Mouse (Mus musculus) CD4-positive, CD25-positive, alpha-beta regulatory T cell, adult 4 months (primary cell): ENCODE results near the gene Pibf1. TPM values are rescaled to one million over a fixed set of nuclear protein-coding genes. Genes with fewer than 3 reads are reported as not detected.

ENCODE experiments used
- ATAC-seq: one replicate; pipeline ENCODE4 v1.8.0; 2017
- polyA plus RNA-seq, 2 experiments: library from polyadenylated mRNA; unstranded; fragments of 100-300 nt; shearing (Covaris generic); gene quantifications; one replicate each; pipeline ENCODE4 v1.2.1; 2017

The Pibf1 gene
- polyA plus RNA-seq, 2 experiments from 2014 or later, result 28.1 to 30.4 TPM

DNA sequence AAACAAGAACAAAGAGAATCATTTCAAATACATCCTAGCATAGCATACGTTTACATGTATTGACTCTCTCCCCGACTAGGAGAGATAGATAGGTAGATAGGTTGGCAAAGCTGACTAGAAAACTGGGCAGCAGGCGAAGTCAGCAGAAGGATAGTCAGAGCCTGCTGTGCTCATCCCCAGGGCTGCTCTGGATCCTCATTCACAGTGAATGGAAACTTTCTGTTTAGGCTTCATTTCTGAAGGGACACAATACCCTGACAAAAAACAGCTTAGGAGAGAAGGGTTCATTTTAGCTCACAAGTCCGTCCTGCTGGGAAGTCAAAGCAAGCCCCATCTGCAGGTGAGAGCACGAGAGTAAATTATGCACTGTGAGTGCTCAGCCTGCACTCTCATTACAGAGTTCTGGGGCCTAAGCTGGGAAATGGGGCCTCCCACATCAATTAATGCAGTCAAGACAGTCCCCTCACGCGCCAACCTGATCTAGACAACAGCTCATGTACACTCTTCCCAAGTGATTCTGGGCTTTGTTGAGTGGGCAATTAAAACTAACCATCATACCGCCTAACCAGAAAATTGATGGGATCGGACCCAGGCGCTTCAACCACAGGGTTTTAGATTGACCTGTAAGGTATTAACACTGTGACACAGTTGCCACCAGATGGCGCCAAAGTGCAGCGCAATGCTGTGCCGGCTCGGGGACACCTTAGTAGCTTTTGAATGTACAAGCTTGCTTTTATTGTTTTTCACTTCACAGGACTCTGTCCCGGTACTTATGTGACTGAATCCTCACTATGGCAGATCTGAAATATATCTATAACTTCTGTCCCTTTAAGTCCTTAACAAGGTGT is 42.8 kb downstream of the Pibf1 start:
- ATAC-seq, result peak; percentile 91

DNA sequence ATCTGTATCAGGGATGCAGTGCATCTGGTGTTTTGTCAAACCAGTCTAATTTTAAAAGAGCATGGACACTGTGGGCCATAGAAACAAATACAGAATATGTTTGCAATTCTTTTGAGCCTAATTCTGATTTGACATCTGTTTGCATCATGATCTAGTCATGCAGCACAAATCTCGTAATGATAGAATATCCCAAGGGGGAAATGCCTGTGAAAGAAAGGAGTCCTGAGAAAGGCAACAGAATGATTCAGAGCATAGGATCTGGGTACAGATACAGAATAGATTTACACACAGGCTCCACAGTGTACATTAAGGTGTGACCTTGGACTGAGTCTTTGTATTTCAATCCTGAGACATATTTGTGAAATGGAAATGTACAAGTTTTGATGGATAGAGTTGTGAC is 47.6 kb downstream of the Pibf1 start:
- ATAC-seq, result no peak

DNA sequence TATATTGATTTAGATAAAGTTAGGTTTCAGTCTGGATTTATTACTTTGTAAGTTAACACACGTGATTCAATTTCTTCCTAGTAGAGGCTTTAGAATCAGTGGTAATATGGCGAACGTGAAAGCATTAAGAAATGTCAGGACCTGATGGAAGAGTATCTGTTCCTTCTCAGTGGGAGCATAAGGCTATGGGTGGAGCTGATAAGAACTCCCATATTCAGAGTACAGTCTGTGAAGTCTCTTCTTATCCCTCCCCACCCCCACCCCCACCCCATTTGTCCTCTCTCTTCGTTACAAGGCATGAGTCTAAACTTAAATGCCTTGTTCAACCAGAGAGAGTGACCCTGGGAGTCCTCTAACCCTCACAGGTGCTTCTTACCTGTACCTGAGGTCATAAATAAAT is 53.5 kb downstream of the Pibf1 start:
- ATAC-seq, result no peak

DNA sequence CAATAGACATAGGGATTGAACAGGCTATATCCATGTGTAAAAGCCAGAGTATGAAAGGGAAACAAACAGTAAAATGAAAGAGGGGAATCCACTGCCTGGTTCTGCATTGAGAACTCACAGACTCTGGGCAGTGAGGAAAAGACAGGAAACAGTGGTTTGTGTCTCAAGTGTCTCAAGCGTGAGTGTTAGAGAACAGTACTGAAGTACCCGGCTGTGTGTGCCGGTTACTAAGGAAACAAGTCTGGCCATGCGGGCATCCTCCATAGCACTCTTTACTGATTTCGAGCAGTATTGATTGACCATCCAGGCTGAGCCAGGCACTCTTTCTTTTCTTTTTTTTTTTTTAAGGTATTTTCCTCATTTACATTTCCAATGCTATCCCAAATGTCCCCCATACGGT is 60.7 kb downstream of the Pibf1 start:
- no peak for ATAC-seq

DNA sequence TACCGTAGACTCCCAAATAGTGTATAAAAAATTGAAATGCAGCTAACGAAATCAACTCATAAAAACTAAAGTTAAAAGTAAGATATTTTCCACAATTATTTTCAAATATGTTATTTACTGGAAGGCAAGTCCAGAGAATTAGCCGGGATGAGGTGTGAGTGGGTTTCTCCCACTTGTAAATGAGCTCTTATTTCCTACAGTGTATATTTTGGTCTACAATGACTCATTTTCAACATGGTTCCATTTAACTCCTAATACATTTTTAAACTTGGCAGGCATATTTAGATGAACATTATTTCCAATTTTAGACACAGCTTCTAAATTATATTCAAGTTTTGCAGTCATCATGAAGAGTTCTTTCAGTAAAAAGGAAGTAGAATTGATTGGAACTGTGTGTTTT is 63.8 kb downstream of the Pibf1 start:
- no peak for ATAC-seq

DNA sequence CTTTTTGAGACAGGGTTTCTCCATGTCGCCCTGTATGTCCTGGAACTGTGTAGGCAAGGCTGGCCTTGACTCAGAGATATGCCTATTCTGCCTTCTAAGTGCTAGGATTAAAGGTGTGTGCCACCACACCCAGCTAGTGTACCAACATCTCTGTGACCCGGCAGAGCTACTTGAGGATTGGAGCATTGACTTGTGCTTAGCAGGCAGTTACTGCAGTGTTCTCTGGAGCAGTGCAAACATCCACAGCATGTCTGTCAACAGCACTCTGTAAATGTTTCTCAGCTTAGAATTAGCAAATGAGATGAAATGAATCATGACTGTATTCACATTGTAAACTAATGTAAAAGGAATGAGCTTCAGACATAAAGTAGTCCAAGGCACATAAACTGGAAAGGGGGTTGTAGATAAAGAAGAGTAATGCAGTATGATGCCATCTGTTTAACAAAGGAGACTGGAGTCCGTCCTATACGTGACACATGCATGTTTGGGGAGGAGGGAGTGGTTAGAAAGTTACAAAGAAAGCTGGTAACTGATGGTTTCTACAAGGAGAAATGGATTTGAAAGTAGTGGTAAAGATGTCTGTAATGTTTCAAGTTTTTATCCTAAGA is 75.0 kb downstream of the Pibf1 start:
- ATAC-seq, result no peak

DNA sequence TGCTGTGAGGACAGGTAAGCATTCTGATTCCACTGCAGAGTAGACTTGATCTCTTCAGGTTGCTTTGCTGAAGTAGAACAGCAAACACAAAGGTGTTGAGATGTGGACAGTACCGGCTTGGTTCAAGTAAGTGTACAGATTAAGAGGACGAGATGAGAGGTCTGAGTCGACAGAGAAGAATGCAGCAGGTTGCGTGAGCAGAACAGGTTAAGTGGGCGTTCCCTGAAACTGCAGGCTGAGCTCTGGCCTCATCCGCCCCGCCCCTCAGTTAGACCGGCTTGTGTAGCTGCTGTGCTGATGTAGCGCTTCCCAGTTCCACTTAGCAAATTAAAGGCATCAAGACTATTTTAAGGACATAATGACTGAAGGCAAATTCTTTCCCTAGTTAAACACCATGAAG is 77.3 kb downstream of the Pibf1 start:
- no peak for ATAC-seq

DNA sequence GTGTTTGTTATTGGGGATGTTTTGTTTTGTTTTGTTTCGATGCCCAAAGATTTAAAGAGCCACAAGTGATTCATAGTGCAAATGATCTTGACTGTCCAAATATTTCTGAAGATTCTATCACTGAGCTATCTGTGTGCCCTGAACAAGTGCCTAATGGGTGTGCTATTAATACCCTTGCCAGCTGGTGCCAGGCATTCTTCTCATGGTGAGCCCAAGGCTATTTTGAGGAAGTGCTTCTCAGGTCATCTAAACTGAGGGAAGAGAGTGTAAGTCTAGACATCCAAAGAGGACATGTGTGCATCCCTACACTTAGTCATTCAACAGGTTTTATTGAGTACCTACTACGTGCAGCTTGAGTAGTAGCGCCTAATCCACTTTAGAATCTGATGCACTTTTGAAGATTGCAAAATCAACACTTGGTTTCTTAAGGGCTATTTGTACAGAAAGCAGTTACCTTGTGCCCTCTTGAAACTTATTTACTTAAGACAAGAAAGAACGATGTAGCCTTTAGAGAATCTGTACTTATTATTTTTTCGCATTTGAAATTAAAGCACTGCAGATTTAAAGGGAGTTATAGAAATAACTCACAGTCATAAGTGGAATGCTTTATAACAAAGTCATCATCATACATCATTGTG is 91.0 kb downstream of the Pibf1 start:
- no peak for ATAC-seq

DNA sequence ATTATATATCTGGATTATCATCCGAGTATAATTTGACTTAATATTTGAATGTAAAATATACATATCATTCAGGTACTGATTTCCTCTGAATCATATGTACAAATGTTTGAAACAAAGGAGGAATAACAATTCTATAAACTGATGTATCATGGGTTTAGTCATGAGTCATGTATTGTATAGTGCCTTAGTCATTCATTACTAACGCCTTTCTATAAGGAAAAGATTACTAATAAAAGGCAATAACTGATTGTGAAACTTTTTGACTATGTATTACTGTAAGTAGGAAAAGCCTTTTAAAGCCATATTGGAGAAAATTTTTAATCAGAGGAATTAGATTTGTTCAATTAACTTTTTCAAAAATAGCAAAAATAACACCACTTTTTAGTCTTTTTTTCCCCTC is 106.6 kb downstream of the Pibf1 start:
- ATAC-seq, result no peak

DNA sequence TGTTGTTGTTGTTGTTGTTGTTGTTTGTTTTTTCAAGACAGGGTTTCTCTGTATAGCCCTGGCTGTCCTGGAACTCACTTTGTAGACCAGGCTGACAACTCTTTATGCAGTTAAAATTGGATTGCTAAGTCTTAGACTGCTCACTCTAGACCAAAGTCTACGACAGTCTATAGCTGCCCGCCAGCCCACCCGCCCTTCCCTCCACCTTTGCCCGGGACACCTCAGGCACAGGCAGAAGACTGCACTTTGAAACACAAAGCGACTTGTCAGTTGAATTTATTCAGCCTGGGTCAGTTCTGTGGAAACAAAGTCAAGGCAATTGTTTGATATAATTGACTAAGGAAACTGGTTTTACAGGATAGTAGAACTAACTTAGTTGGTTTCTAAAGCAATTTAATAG is 107.4 kb downstream of the Pibf1 start:
- ATAC-seq, result no peak

DNA sequence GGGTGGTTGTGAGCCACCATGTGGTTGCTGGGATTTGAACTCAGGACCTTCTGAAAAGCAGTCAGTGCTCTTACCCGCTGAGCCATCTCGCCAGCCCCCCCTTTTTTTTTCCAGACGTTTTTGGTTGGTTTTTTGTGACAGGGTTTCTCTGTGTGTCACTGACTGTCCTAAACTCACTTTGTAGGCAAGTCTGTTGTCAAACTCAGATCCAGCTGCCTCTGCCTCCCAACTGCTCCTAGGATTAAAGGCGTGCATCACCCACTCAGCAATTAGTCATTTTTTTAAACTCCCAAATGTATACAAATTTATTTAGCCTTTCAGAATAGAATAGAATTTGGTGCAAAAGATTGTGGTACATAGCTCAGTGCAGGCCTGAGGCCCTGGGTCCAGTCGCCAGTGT is 111.2 kb downstream of the Pibf1 start:
- ATAC-seq, result no peak

DNA sequence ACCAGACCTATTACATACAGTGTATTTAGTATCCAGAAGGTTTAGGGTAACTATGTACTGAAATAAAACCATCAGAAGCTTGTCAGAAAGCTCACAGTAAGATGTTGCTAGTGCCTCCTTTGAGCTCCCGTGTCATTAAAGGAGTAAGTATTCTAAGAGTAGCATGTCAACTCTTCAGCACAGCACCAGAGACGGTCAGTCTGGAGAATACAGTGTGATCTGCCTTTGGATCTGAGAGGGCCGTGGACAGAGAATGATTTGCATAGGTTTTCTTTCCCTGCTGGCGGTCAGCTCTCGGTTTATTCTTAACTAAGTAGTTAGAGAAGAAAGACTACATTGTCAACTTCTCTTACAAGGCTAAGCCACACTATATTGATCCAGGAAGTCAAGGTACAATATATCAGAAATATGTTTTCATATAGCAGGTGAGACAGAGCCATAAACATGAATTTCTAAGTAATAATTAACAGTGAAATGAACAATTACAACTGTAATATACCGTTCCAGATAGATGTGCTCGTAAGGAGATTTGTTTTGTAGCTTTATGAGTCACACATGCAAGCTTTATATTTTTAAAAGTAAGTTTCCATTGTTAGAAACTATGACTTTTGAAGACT is 119.3 kb downstream of the Pibf1 start:
- no peak for ATAC-seq

DNA sequence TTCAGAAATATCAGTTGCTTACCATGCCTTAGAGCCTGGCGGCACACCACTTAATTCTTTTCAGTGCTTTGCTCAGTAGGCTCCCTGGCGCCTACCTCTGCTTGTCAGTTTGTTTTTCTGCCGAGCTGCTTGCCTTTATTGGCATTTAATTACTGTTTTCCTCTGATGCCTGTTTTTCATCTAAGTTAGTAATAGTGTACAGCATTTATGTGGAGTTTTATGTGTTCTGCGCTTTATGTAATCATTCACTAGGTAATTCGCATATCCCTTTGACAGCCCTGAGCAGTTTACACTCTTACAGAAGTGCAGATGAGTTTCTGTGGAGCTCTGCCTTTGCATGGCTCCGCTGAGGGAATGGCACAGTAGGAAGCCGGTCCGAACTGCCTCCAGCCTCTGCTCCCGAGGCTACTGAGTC is 120.5 kb downstream of the Pibf1 start:
- ATAC-seq, result no peak

DNA sequence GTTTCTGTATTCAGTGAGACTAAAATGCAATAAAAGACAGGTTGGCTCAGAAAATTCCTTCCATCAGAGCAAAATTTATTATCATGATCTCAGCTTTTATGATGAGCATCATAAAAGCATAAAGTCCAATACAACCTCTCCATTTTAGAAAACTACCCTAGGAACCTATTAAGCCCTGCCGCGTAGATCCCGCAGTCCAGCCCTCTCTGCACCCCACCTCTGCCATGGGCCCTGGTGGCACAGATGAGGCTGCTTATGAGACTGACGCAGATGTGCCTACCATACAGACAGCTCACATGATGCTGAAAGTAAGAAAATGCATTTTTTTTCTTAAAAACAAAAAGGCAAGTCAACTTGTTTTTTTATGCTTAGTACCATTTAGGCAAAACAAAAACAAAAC is 126.7 kb downstream of the Pibf1 start:
- no peak for ATAC-seq

DNA sequence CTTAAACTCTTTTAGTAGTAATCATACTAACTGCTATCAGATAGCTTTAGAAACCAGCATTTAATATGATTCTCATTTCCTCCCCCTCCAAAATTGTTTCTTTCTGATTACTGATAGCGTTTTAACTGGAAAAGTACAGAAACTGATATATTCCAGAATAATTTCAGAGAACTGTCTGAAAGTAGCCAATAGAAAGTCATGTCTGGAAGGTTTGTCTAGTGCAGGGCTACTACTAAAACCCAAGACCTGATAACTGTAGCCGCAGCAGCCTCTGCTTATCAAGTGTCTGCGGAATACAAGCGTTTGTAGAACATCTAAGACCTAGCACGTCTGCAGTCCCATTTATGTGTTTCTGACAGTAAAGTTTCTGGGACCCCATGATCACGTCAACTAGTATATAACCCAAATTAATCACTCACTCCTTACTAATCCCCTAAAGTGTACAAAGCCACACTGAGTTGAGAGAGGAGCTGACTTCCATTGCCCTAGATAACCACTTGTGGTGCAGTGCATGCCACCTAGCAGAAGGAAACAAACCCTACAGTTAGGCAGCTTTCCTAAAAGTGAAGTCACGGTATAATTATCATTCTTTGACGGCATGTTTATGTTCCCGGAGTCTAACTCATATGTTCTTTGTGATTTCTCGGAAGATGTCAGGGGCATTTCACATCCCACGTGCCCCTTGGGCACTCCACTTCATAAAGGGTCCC is 130.0 kb downstream of the Pibf1 start:
- ATAC-seq, result no peak

DNA sequence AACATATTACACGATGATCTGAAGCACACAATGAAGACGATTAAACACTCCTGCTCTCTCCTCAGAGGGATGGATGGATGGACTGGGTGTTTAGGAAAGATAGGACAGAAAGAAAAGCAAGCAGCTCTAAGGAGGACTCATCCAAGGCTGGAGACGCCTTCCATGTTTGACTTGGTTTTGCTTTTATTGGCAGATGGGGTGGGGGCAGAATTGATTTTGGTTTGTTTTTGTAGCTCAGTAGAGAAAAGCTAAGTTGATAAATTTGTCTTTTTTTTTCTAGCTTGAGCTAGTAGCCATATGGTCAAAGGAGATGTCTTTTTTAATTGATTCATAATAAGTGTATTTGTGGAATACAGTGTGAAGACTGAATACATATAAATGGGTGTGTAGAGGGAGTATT is 133.8 kb downstream of the Pibf1 start:
- ATAC-seq, result no peak

DNA sequence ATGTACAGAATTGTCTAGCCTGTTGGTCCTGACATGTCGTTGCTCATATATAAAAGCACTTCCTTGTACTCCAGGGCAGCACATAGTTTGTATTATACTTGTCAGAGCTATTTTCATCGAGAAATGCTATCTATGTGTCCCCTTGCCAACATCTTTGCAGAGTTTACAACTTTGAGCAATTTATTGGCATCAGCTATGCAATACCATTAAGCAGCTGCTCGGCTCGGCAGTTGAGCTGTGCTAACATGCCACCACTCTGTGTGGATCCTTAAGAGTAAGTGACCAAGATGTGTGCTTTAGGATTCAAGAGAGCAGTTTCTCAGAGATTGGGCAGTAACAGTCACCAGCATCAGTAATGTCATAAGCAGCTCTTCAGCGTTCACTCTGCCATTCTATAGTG is 137.9 kb downstream of the Pibf1 start:
- no peak for ATAC-seq

DNA sequence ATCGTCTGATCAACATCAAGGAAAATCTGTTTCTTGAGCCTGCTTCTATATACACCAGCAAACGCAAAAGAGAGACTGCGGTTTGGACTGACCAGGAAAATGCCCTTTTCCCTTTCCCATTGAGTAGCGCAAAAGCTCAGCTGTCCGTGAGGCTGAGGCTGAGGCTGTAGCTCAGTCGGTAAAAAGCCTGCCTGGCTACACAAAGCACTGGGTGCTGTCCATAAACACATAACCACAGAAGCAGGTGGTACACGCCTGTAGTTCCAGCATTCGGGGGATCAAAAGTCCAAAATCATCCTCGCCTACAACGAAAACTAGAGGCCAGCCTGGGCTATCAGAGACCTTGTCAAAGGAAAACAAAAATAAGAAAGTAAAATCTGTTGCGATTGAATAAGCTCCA is 141.3 kb downstream of the Pibf1 start:
- no peak for ATAC-seq

DNA sequence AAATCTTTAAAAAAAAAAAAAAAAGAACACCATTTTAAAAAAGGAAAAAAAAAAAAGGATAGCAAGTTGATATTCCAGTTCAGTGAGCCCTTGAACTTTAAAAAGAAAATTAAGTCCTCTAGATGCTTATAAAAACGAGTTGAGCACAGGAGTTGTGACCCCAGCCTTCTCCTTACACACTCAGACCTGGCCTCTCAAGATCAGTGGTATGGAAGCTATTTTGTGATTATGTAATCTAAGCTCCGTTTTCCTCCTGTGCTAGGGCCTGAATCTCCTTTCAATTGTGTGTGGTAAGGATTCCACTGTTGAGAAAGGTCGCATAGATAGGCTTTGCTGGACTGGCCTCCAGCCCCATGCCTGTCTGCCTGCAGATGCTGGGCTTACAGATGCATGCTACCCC is 145.3 kb downstream of the Pibf1 start:
- ATAC-seq, result no peak

DNA sequence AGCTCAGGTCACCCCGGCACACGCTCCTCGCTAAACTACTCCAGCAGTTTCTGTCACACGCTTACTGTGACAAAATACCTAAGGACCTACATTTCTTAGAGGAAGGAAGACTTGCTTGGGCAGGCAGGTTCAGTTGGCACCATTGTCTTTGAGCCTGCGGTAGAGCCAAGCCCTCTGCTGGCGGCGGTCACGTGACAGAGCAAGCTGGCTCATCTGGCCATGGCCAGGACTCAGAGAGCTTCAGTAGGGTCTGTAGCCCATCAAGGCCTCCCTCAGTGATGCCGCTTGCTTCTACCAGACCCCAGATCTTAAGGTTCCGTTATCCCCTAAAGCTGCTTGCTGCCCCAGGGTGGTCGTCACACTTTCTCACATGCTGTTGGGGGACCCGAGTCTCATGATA is 162.8 kb downstream of the Pibf1 start:
- ATAC-seq, result no peak

DNA sequence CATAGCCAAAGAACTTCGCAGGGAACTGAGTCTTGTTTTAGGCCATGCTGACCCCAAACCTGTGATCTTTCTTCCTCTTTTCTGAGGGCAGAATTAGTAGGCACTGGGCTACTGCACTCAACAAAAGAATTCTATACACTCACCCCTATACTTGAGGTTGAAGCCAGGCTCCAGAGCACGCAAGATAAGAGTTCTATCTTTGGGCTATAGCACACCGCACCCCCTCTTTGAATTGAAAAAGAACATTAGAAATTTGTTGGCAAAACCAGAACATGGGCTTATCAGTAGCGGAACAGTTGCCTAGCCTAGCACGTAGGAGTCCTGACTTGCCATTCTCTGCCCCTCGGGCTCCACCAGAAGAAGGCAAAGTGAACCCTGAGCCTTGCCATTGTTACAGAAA is 164.6 kb downstream of the Pibf1 start:
- ATAC-seq, result no peak

DNA sequence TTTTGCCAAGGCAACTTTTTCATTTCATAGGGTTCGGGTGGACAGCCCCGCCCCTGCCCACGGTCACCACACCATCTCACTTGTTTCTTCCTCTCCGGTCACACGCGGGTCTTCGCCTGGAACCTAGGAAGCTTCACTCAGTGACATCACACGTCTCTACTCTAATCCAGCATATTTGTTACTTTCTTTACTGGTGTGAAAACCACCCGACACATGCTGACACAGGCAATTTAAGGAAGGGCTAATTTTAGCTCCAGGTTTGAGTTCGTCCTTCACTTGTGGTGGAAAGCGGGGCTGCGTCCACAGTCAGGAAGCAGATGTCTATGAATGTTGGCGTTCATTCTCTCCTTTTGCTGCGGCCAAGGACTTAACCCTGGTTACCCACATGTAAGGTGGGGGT is 166.6 kb downstream of the Pibf1 start:
- no peak for ATAC-seq

DNA sequence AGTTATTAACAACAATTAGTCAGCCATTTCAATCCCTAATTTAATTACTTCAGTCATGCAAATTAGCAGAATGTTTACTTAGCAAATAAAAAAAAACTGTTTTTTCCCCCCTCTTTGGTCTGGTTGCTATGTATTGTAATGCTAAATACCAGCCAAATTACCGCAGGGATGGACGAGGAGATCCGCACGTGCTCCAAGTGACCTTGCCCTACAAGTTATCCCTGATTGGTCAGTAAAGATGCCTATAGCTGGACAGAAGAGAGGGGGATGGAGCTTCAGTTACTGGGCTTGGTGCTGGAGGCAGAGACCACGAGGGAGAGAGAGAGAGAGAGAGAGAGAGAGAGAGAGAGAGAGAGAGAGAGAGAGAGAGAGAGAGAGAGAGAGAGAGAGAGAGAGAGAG is 167.5 kb downstream of the Pibf1 start:
- no peak for ATAC-seq
